Mouse (Mus musculus): Measurements from ENCODE around the gene Hist1h1a.

Hist1h1a gene

DNA sequence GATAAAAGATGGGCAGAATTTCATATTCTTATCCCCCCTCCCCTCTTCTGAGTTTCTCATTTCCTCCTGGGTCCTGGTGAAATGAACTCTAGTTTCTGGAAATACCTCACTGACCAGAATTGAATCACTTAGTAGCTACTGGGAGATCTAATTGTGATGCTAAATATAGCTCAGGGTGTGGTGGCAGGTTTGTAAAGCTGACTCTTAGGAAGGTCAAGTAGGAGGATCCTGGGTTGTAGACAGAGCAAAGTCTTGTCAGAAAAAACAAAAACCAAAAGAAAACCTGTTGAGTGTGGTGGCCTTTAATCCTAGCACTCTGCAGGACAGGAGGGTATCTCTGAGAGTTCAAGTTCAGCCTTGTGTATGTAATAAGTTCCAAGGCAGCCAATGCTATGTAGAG lies 21.5 kb upstream of the Hist1h1a start:
- in situ Hi-C loops (cut with MboI, MseI) = loop anchor here (10.0 to 25.0 kb wide), 2 partner anchors 1707 to 1955 kb away; partner anchors contain the start of genes Hist1h1b, Hist1h2ah, Hist1h2an and Hist1h2bk

DNA sequence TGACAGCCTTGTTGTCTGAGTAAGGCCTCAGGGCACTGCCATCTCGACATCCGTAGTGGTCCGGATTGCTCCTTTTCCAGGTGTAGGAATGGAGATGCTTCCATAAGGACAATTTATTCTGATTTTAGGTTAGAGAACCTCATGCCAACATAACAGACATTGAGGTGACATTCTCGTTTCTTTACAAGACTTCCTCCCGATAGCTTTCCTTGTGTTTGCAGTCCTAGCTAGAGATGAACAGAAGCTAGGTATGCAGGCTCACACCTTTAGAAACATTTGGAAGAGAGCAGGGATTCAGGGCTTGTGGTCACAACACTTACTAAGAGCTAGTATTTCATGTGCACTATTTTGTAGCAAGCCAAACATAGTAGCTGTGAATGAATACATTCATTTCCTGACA lies 20.3 kb upstream of the Hist1h1a start:
- in situ Hi-C loops (cut with MboI, MseI) = loop anchor here (10.0 to 25.0 kb wide), 2 partner anchors 1708 to 1956 kb away; partner anchors contain the start of genes Hist1h1b, Hist1h2ah, Hist1h2an and Hist1h2bk

DNA sequence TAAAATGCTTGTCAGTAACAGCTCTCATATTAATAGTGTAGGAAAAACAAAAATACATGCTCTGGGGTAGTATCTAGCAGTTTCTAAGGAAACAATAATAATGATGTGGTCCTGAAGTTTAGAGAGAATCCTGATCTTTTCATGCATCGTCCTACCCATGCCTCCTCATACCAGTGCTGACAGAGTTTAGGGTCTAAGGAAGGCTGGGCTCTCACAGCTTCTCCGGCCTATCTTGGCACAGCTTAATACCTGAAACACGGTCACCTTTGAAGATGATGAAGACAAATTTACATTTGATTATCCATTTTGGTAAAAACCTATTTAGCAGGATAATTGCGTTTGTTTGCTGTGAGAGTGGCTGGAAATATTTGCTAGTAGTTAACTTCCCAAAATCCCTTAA lies 19.5 kb upstream of the Hist1h1a start:
- in situ Hi-C loops (cut with MboI, MseI) = loop anchor here (10.0 to 25.0 kb wide), 2 partner anchors 1709 to 1957 kb away; partner anchors contain the start of genes Hist1h1b, Hist1h2ah, Hist1h2an and Hist1h2bk

DNA sequence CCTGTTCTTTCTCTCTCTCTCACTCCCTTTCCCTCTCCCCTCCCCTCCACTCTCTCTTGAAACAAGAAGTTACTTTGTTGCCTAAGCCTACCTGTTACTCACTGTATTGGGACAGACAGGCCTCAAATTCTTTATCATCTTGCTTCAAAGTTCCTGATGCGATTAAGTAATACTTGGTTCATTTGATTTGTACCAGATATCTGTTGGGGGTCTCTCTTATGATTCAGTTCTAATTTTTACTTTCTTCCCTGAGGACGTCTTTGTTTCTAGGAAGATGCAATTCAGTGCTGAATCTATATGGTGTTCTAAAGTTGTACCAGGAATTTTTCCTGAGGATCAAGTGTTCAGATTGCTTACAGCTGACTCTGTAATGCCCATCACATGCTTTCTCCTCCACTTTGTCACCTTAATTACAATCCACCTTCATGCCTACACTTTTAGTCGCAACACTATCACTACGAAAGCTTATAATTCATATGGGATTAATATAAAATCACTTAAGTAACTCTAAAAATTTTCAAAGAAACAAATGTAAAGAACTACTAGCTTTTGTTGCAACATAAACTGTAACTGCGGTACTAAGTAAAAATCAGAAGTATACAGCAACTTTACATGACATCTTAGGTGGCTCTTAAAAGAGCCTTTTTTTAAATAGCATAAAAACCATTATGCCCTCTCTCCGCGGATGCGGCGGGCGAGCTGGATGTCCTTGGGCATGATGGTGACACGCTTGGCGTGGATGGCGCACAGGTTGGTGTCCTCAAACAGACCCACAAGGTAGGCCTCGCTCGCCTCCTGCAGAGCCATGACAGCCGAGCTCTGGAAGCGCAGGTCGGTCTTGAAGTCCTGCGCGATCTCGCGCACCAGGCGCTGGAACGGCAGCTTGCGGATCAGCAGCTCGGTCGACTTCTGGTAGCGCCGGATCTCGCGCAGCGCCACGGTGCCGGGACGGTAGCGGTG lies 18.8 kb upstream of the Hist1h1a start:
- in situ Hi-C loops (cut with MboI, MseI) = loop anchor here (5.0 to 25.0 kb wide), 3 partner anchors 162 to 1957 kb away; partner anchors contain the start of genes Hist1h1b, Hist1h2ah, Hist1h2an and Hist1h2bk

DNA sequence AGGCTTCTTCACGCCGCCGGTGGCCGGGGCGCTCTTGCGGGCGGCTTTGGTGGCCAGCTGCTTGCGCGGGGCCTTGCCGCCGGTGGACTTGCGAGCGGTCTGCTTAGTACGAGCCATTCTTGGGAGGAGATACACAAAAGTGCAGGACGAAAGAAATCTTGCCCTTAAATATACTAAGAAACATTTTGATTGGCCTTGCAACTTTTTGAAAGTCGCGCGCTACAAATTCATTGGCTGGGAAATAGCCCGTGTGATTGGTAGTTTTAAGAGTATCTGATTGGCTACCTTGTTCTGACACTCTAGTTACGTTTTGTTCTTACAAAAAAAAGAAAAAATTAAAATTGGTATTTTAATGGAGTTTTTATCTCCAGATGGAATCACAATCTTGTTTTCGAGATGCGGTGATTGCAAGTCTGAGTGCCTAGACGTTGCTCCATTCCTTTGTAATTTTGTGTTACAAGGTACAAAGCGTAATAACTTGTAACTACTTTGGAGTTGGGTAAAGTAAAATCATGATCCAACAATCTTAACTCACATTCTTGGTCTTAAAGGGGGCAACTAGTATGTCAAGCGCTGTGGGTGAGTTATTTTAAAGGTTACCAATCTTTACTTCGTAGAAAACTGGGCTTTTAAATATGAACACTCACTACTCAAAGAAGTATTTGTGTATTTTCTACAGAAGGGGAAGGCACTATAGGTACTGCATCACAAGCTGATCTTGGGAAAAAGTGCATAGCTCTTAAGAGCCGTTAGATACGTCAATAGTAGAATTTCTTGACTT lies 17.9 kb upstream of the Hist1h1a start, which contains the start of gene Hist1h3c:
TSS of gene Hist1h3c (minus strand) at position 222 of the 781 bp plus-strand sequence.
- in situ Hi-C loops (cut with MboI, MseI) = loop anchor here (5.0 to 25.0 kb wide), 3 partner anchors 163 to 1958 kb away; partner anchors contain the start of genes Hist1h1b, Hist1h2ah, Hist1h2an and Hist1h2bk

DNA sequence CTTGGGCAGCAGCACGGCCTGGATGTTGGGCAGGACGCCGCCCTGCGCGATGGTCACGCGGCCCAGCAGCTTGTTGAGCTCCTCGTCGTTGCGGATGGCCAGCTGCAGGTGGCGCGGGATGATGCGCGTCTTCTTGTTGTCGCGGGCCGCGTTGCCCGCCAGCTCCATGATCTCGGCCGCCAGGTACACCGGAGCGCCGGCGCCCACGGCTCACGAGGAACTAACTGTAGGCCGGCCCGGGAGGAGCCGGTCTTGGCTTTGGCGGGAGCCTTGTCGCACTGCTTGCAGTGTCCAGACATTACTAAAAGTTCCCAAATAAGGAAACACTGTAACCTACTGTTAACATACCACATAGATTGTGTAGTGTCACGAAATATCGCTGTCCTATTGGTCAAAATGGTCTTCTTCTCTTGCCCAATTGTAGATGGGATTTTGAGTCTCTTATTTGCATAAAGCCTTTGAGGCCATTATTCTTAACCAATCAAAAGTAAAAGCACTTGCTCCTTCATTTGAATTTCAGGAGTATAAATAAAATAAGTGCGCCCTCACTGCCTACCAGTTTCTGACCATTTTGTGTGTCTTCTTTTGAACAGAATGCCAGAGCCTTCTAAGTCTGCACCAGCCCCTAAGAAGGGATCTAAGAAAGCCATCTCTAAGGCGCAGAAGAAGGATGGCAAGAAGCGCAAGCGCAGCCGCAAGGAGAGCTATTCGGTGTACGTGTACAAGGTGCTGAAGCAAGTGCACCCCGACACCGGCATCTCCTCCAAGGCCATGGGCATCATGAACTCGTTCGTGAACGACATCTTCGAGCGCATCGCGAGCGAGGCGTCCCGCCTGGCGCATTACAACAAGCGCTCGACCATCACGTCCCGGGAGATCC lies 17.0 kb upstream of the Hist1h1a start, which contains the start of gene Hist1h2bb:
TSS of gene Hist1h2bb (plus strand) at position 534 of the 880 bp plus-strand sequence.
- in situ Hi-C loops (cut with MboI, MseI) = loop anchor here (5.0 to 25.0 kb wide), 3 partner anchors 164 to 1959 kb away; partner anchors contain the start of genes Hist1h1b, Hist1h2ah, Hist1h2an and Hist1h2bk

DNA sequence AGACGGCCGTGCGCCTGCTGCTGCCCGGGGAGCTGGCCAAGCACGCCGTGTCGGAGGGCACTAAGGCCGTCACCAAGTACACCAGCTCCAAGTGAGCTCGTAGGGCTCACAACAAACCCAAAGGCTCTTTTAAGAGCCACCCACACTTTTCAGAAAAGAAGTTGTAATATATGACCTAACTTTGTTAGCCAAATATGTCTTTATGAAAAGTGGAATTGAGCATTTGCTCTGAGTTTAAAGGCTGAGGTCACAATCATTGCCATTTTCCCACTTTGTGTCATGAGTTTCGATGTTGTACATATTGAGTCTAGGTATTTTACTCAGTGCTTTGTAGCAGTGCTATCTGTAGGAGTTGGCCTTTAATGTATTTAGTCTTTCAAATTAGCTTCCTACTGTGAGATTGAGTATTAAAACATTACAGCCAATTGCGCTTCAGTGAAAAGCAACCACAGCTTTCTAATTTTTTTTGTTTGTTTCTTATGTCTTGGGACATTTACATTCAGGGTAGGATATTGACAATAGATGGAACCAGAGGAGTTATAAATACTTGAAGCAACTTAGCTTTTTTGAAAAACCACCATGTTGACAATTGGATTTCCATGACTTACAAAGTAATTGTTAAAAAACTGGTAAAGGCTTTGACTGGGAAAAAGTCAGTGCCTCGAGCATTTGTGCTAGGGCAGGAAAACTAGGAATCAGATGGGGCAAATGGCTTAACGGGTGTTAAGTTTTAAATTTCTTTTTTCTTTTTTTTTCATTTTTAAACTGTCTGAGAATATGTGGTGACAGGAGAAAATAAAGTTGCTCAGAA lies 16.2 kb upstream of the Hist1h1a start:
- in situ Hi-C loops (cut with MboI, MseI) = loop anchor here (5.0 to 25.0 kb wide), 3 partner anchors 165 to 1960 kb away; partner anchors contain the start of genes Hist1h1b, Hist1h2ah, Hist1h2an and Hist1h2bk

DNA sequence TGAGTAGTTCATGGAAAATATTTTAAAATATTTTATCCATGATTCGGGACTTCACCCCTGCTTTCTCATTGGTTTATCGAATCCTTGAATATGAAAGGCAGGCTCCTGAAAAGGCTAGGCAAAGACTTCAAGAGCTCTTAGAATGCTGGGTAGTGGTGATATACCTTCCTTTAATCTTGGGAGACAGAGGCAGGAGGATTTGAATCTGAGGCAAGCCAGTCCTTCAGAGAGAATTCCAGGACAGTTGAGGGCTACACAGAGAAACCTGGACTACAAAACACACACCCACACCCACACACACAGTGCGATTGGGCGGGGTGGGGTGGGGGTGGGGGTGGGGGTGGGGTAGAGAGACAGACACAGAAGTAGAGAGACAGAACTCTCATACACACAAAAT lies 15.6 kb upstream of the Hist1h1a start:
- in situ Hi-C loops (cut with MboI, MseI) = loop anchor here (5.0 to 25.0 kb wide), 3 partner anchors 166 to 1961 kb away; partner anchors contain the start of genes Hist1h1b, Hist1h2ah, Hist1h2an and Hist1h2bk

DNA sequence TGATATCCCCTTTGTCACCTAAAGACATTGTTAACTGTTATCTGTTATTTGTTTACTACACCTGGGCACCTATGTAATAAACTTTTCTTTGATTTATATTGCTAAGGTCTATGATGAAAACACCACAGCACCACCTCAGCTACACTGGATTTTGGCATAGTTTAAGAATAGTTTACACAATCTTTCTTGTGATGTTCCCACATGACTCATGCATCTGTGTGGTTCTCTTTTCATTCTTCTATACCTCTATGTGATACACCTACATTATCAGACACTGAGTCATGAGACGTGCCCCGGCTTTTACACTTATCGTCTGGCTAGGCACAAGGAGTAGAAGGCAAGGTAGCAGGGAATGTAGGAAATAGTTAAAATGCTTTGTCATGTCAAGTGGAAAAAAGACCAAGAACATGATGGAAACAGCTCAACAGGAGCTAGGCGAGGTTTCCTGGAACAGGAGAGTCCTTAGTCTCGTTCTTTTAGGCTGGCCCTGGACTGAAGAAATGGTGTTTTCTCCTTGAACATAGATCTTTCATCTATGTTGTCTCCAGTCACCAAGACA lies 13.8 kb upstream of the Hist1h1a start:
- in situ Hi-C loops (cut with MboI, MseI) = loop anchor here (5.0 to 25.0 kb wide), 5 partner anchors 167 to 1962 kb away; partner anchors contain the start of genes Hist1h1b, Hist1h2ah, Hist1h2an and Hist1h2bk

DNA sequence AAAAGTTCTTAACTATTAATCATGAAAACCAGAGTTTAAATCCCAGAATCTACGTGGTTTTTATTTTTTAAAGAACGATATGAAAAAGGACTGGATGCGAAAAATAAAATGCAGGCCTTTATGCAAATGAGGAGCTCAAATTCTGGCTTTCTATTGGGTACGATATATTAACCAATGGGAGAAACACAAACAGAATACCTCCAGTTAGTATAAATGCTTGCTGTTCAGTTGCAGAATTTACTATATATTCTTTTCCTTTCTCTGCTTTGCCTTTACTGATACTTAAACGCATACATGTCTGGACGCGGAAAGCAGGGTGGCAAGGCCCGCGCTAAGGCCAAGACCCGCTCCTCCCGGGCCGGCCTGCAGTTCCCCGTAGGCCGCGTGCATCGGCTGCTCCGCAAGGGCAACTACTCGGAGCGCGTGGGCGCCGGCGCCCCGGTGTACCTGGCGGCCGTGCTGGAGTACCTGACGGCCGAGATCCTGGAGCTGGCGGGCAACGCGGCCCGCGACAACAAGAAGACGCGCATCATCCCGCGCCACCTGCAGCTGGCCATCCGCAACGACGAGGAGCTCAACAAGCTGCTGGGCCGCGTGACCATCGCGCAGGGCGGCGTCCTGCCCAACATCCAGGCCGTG lies 12.5 kb upstream of the Hist1h1a start, which contains the start of gene Hist1h2ab:
TSS of gene Hist1h2ab (plus strand) at position 288 of the 639 bp plus-strand sequence.
- in situ Hi-C loops (cut with MboI, MseI) = loop anchor here (25.0 kb wide), 2 partner anchors 861 to 1036 kb away; no protein-coding TSS in a partner anchor

DNA sequence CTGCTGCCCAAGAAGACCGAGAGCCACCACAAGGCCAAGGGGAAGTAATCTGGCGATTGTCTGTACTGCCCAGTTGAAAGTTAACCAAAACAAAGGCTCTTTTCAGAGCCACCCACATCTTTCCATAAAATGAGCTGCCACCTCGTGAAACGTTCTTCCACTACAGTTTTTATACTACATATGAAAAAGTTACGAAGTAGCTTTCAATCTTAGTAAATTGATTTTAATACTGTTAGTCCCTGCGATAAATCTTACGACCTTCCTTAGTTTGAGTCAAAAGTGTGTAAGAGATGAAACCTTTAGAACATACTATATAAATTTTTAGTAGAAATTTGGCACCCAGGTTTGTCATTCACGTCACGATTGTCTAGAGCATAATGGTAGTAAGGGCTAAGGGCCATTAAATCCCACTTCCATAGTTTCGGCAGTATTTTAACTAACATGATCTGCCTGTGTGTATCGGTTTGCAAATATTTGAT lies 11.9 kb upstream of the Hist1h1a start:
- in situ Hi-C loops (cut with MboI, MseI) = loop anchor here (25.0 kb wide), 2 partner anchors 861 to 1036 kb away; no protein-coding TSS in a partner anchor

DNA sequence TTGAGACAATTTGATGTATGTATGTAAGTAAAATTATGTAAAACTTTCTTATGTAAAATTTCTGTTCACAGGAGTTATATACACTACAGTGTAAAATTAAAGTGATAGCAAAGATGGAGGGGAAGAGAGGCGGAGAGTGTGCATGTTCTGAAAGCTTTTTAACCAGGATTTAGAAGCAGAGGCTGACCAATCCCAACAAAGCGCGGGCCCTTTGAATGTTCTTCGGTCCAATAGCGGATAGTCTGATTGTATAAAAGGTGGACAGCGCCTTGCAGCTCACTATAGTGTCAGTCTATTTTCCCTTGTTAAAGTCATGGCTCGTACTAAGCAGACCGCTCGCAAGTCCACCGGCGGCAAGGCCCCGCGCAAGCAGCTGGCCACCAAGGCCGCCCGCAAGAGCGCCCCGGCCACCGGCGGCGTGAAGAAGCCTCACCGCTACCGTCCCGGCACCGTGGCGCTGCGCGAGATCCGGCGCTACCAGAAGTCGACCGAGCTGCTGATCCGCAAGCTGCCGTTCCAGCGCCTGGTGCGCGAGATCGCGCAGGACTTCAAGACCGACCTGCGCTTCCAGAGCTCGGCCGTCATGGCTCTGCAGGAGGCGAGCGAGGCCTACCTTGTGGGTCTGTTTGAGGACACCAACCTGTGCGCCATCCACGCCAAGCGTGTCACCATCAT lies 11.3 kb upstream of the Hist1h1a start, which contains the start of gene Hist1h3b:
TSS of gene Hist1h3b (plus strand) at position 201 of the 675 bp plus-strand sequence.
- in situ Hi-C loops (cut with MboI, MseI) = loop anchor here (25.0 kb wide), 2 partner anchors 860 to 1035 kb away; no protein-coding TSS in a partner anchor

DNA sequence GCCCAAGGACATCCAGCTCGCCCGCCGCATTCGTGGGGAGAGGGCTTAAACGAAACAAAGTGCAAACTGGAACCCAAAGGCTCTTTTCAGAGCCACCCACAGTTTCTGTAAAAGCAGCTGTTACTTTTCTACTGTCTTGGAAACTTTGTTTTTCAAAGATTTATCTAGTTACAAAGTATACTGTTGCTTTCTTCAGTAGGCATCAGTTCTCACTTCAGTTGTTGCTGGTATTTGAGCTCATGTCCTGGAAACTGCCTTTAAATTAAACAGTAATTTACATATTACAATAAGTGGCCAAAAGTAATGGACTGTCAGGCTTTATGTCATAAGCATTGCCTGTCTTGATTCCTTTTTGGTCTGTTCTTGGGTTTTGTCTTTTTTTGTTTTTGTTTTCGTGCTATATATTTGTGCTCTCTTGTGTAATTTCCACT lies 10.7 kb upstream of the Hist1h1a start:
- in situ Hi-C loops (cut with MboI, MseI) = loop anchor here (25.0 kb wide), 2 partner anchors 860 to 1035 kb away; no protein-coding TSS in a partner anchor

DNA sequence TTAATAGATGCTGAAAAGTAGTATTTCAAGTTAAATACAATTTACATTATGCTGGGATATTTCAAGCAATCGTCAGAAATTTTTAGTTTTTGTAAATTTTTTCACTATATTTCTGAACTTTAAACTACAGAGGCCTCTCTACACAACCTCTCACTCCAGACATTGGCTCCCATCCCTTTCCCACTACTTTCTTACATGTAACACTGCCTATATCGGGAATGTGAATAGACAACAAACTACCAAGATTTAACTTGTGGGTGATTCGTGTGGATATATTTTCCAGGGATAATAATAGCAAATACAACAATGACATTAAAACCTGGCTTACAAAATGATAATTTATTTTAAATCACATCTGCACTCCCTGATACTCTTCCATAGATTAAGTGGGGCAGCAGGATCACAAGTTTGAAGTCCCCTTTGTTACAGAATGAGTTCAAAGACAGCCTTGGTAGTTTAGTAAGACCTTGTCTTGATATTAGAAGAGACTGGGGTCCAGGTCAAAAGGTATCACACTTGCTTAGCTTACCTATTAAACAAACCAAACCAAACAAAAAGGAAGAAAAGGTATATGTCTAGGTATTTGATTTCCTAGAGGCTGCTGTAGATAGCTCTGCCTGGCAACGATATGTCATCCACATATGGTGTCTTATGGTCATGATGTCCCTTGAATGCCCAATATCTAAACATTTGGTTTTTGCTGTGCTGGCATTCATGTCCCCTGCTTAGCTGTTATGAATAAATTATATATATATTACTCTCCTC lies 10.0 kb upstream of the Hist1h1a start:
- in situ Hi-C loops (cut with MboI, MseI) = loop anchor here (25.0 kb wide), 2 partner anchors 859 to 1034 kb away; no protein-coding TSS in a partner anchor

DNA sequence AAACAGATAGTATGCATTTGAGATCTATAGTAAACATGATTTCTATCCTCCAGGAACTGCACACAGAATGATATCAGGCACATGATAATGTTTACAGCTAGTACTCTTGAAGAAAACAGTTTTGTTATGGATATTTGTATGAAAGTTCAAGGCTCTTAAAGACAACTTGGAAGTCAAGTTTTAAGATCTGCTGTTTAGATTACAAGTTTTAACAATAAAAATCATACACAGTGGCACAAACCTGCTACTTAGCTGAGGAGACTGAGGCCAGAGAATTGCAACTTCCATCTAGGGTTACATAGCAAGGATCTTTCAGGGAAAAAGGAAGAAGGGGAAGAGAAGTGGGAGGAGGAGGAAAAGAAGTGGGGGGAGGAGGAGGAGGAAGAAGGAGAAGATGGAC lies 8.5 kb upstream of the Hist1h1a start:
- in situ Hi-C loops (cut with MboI, MseI) = loop anchor here (25.0 kb wide), 2 partner anchors 857 to 1032 kb away; no protein-coding TSS in a partner anchor

DNA sequence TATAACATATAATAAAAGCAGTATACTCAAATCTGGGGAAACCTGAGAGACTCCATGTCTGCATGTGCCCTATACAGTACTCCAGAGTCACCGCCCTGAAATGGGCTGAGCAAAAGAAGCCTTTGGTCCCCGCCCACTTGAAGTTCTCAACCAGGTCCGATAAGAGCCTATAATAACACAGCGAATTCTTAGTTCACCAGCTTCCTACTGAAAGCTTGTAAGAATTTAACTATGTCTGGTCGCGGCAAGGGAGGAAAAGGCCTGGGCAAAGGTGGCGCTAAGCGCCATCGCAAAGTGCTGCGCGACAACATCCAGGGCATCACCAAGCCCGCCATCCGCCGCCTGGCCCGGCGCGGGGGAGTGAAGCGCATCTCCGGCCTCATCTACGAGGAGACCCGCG lies 6.7 kb upstream of the Hist1h1a start, which contains the start of gene Hist1h4b:
TSS of gene Hist1h4b (plus strand) at position 224 of the 400 bp plus-strand sequence.
- in situ Hi-C loops (cut with MboI, MseI) = loop anchor here (25.0 kb wide), 2 partner anchors 856 to 1031 kb away; no protein-coding TSS in a partner anchor

Measured in regulatory T cell (primary cell).